Mouse (Mus musculus) urinary bladder, postnatal 4 days (tissue): Measurements from ENCODE around the gene Tmub2.

ENCODE experiments used
- DNase-seq, 2 experiments: peaks; one replicate each; pipeline ENCODE4 v3.0.0; 2021 to 2022; ENCODE audit warnings: low spot score in 2 of 2

Tmub2 gene

GRCm38 (mm10) chr11:102284501-102285094 is at the start of gene Tmub2:
TSS of gene Tmub2 (plus strand) at chr11:102284931.
- peak; percentile 92 to 95 for DNase-seq

- no peak for DNase-seq
Measured at GRCm38 (mm10) chr11:102236022-102236421, 48.7 kb upstream of the Tmub2 start.

DNA sequence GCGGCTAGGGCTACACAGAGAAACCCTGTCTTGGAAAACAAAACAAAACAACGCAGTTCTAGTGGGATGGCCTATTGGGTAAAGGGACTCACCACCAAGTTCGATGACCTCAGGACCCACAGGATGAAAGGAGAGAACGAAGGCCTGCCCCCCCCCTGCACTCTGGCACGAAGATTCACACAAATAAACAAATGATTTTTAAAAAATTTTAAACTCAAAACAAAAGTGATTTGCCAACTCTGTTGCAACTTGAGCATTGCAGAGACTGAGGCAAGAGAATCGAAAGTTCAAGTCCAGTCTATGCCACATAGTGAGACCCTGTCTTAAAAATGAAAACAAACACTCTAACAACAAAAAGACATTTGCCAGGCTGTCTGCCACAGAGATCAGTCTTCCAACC is 44.1 kb upstream of the Tmub2 start:
- DNase-seq: no peak

DNA sequence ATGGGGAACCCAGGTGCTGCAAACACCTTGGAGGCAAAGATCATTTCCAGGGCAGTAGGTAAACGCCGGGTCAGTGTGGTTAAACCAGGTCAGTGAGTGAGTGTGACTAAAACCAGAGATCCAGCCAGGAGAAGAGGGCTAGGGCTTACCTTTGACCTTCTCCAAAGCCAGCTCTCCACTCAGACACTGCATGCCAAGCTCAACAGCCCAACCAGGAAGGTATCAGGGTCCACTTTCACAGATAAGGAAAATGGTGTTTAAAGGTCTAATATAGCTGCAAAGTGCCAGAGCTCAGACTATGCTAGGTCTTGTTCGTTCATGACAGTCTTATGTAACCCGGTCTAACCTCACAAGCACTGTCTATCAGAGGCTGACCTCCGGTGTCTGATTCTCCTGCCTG is 43.5 kb upstream of the Tmub2 start:
- DNase-seq: no peak

- DNase-seq: no peak
Measured at GRCm38 (mm10) chr11:102241874-102242273, 42.9 kb upstream of the Tmub2 start.

- peak; percentile 70 to 75 for DNase-seq
Measured at GRCm38 (mm10) chr11:102244926-102245449, 39.7 kb upstream of the Tmub2 start.

GRCm38 (mm10) chr11:102245581-102246272 is 39.0 kb upstream of the Tmub2 start:
- no peak for DNase-seq

GRCm38 (mm10) chr11:102246273-102246635 is 38.5 kb upstream of the Tmub2 start:
- DNase-seq: no peak

GRCm38 (mm10) chr11:102246871-102247270 is 37.9 kb upstream of the Tmub2 start:
- DNase-seq: no peak

- peak; percentile 82 to 94 for DNase-seq
Measured at GRCm38 (mm10) chr11:102248630-102249230, 36.0 kb upstream of the Tmub2 start, which contains the start of gene BC030867. TSS of gene BC030867 (plus strand) at chr11:102248882.

DNA sequence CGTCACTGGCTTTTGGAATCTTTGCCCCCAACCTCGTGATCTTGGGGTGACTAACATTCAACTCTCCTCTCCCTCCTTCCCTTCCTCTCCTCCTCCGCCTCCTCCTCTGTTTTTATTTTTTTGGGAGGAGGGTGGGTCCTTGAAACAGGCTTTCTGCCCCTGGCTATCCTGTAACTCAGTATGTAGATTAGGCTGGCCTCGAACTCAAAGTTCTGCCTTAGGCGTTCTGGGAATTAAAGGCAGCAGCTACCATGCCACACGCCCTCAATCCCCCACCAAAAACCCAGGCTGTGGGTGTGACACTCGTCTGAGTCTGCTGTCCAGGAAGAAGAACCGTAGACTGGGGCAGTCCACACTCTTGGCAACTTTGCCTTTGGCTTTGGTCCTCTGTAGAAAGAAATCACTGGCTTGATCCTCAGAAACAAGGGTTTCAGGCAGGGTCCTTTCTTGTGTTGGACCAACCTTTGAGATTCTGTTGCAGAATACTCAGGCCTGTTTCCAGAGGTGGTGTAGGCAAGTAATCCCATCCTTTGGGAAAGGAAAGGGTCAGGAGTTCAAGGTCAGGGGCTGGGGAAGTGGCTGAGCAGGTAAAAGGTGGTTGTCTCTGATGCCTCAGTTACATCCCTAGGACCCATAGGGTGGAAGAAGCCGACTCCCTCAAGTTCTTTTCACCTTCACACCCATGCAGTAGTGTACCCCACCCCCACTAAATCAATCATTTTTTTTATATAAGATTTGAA is 35.2 kb upstream of the Tmub2 start:
- DNase-seq: no peak

- DNase-seq: no peak
Measured at GRCm38 (mm10) chr11:102257514-102257913, 27.2 kb upstream of the Tmub2 start.

DNA sequence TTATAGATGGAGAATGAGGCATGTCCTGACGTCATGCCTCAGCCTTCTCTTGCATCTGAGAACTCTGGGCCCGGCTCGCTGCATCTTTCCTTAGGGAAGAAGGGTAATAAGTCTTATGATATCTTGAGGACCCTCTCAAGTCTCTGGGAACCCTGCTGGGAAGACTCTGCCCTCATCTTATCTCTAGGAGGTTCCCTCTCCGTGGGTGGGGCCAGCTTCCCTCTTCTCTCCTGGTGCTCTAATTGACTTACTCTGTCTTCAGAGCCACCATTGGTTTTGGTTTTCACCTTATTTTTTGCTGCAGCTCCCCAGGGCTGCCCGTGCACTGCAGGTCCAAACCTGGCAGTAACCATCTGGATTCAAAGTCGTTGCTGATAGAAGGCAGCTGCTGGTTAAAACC is 26.6 kb upstream of the Tmub2 start:
- no peak for DNase-seq

- no peak for DNase-seq
Measured at GRCm38 (mm10) chr11:102258521-102258920, 26.2 kb upstream of the Tmub2 start.

GRCm38 (mm10) chr11:102263211-102263610 is 21.5 kb upstream of the Tmub2 start:
- DNase-seq: no peak

GRCm38 (mm10) chr11:102265816-102266215 is 18.9 kb upstream of the Tmub2 start:
- no peak for DNase-seq

- DNase-seq: no peak
Measured at GRCm38 (mm10) chr11:102266631-102267355, 17.9 kb upstream of the Tmub2 start.

DNA sequence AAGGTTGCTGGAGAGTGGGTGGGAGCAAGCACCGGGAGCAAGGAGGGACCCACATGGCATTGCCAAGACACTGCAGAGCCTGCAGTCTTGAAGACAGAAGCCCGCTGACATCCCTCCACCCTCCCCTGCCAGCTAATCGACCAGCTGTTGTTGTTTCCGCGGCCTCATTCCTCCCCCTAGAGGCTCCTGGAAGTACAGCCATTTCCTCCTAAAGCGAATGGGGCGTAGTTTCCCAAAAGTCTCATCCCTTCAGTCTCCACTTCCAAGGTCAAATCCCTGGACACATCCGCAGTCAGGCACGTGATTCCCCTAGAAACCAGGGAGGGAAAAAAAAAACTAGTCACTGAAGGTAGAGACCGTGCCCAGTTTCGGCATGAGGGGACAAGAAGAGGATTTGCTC is 17.3 kb upstream of the Tmub2 start:
- DNase-seq: peak; percentile 72 to 76

- DNase-seq: no peak
Measured at GRCm38 (mm10) chr11:102268520-102269244, 16.0 kb upstream of the Tmub2 start, which contains the start of gene Asb16. TSS of gene Asb16 (plus strand) at chr11:102268743.

DNA sequence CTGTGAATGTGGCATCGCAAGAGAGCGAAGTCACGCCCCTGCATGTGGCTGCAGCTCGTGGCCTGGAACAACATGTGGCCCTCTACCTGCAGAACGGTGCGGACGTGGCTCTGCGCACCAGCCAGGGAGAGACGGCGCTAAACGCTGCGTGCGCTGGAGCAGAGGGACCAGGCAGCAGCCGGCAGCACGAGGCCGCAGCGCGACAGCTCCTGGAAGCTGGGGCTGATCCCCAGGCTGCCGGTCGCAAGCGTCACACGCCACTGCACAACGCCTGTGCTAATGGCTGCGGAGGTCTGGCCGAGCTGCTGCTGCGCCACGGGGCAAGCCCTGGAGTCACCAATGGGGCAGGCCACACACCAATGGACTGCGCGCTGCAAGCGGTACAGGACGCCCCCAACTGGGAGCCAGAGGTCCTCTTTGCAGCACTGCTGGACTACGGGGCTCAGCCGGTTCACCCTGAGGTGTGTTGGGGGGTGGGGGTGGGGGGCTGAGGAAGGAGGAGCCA is 8.3 kb upstream of the Tmub2 start:
- DNase-seq: peak in 1 of 2 experiments; percentile 58

DNA sequence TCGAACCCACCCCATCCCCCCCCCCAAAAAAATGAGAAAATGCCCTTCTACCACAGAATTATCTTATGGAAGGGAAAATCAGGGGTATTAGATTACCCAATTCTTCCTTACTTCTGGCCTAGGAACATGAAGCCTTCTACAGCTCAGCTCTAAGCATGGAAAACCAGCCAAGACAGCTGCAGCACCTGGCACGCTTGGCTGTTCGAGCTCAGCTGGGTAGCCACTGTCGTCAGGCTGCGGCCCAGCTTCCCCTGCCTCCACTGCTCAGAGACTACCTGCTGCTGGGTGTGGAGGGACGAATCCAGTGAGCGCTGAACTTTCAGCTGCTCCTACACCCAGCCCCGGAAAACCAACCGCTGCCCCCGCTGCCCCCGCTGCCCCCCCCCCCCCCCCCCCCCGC is 7.0 kb upstream of the Tmub2 start:
- no peak for DNase-seq
